Mouse (Mus musculus): ENCODE data around the gene Parva.
A peak's percentile ranks its signal among the peaks of the same experiment; 100 is the strongest.

Parva gene

GRCm38 (mm10) chr7:112472024-112472707 lies 44.9 kb downstream of the Parva start:
- DNase-seq (ENCODE audit: low read depth, low spot score): no peak

GRCm38 (mm10) chr7:112472708-112473281 lies 45.5 kb downstream of the Parva start:
- no peak for DNase-seq (ENCODE audit: low read depth, low spot score)

DNA sequence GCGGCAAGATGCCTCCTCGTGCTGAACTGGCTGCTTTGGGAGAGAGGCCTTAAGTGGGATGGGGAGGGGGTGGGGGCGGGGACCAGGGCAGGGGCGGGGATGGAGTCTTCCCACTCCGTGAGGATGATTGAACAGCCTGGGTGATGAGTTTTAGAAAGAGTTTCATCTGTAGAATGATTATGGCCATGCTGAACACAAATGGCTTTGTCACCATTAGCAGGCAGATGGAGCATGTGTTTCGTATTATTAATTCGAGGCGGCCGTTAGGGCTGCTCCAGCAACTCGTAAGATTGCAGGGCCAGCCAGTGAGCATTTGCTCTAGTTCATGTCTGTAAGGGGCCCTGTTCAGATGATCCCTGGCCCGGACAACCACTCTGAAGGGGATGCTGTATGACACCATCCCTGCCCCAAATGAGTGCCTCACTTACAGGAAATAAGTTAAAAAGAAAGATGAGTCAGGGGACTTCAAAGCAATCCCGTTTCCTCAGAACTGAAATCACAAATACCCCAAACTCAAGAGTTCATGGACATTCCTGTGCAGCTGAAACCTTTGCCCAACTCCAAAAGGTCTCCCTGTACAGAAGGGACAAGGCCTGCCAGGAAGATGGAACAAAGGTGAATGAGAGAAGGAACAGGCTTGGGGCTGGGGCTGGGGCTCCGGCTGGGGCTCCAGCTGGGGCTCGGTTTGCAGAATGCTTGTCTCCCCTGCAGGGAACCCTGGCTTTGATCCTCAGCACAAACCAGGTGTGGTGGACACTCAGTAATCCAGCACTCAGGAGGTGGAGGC lies 46.5 kb downstream of the Parva start:
- DNase-seq (ENCODE audit: low read depth, low spot score): no peak

DNA sequence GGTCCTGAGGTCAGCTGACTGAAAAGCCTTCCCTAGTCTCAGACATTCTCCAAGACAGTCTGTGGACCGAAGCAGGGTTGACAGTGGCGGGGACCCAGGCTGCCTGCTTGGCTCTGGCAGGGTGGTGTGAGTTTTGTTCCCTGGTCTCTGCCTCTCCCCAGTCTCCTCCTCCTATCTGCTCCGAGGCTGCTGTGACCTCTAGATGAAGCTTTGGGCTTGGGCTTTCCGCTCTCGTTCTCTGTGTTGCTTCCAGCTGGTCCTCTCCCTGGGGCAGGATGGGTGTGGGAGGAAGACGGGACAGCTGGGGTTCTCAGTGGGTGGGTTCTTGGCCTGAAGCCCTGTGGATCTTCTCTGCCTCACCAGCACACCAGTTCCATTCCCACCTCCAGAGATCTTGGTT lies 51.8 kb downstream of the Parva start:
- DNase-seq (ENCODE audit: low read depth, low spot score): peak; percentile 46

GRCm38 (mm10) chr7:112481031-112481430 lies 53.7 kb downstream of the Parva start:
- no peak for DNase-seq (ENCODE audit: low read depth, low spot score)

- no peak for DNase-seq (ENCODE audit: low read depth, low spot score)
Observed at GRCm38 (mm10) chr7:112482572-112482971, 55.3 kb downstream of the Parva start.

- no peak for DNase-seq (ENCODE audit: low read depth, low spot score)
Observed at GRCm38 (mm10) chr7:112483382-112483781, 56.1 kb downstream of the Parva start.

DNA sequence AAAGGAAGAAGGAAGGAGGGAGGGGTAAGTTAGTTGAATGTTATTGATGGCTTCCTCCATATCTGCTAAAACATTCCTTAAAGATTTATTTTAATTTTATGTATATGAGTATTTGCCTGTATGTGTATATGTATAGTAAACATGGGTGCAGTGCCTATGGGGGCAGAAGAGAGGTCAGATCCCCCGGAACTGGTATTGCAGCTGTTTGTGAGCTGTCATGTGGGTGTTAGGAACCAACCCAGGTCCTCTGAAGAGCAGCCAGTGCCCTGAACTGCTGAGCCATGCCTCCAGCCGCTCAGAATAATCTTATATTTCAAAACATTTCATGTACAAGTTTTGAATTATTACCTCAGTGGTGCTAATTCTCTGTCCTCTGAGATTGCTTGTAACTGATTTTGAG lies 63.5 kb downstream of the Parva start:
- no peak for DNase-seq (ENCODE audit: low read depth, low spot score)

DNA sequence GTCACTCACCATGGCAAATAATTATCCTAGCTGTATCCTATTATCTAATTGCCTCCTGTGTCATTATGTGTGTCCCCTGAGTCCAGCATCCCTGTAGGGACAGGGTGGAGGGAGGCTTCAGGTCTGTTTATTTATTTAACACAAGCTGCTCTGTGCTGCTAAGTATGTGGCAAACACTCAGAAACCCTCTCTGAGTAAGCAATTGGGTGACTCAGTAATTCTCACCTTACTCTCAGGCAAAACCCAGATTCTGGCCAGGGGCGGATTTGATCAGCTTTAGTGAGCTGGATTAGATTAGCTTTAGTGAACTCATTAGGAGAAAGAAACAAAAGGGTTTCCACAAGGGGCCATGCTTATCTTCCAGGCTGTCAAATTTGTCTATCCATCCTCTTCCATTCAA lies 64.4 kb downstream of the Parva start:
- no peak for DNase-seq (ENCODE audit: low read depth, low spot score)

DNA sequence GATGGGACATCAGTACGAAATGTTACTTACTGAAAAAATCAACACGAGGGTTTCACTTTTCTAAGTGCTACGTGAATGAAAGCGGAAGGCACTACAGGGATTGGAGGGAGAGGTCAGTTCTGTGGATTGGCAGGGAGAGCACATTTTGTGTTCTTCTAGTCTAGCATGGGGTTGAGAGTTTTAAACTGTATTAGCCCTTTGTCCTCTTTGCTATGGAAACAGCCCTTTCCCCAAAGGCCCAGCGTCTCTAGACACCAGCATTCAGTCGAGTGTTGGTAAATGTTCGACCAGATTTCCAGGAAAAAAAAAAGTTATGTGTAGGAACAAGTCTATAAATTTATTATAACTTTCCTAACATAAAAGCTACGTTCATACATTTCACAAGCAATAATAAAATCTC lies 68.6 kb downstream of the Parva start:
- no peak for DNase-seq (ENCODE audit: low read depth, low spot score)

DNA sequence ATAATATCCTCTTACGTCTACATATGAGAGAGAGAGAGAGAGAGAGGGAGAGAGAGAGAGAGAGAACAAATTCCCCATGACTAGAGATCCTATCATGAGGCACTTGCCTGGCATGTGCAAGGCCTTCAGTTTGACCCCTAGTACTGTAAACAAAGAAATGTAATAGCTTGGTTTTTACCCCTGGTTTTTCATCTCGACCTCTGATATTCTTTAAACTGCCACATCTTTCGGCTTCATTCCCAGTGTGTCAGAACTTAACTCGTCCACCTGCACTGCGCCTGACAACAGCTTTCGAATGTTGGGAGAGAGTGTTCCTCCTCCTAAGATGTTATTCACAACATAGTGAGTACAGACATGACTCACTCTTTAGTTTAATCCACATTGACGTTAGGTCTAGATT lies 69.6 kb downstream of the Parva start:
- DNase-seq (ENCODE audit: low read depth, low spot score): no peak

DNA sequence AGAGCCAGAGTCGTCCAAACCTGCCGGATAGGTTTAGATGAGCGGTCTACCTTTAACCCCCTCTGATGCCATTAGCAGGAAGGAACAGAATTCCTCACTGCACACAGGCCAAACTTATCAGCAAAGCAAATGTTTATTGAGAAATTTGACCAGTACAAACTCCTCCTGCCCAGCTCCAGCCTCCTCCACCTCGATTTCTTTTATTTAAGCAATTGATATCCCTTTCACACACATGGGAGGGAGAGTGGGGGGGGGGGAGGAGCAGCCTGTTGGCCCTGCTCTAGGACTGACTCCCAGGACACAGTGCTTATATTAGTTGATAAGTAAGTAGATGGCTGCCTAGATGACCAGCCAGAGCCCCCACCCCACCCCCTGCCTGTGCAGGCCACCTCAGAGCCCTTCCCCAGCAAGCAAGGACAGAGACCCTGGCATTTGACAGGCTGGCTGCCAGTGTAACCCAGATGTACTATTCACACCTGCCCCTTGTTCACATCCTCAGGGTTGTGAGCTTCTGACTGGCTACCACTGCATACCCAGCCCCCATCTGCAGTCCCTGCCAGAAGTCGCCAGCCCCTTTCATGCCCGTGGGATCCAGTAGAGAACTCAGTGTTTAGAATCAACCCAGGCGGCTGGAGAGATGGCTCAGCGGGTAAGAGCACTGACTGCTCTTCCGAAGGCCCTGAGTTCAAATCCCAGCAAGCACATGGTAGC lies 71.4 kb downstream of the Parva start:
- no peak for DNase-seq (ENCODE audit: low read depth, low spot score)

DNA sequence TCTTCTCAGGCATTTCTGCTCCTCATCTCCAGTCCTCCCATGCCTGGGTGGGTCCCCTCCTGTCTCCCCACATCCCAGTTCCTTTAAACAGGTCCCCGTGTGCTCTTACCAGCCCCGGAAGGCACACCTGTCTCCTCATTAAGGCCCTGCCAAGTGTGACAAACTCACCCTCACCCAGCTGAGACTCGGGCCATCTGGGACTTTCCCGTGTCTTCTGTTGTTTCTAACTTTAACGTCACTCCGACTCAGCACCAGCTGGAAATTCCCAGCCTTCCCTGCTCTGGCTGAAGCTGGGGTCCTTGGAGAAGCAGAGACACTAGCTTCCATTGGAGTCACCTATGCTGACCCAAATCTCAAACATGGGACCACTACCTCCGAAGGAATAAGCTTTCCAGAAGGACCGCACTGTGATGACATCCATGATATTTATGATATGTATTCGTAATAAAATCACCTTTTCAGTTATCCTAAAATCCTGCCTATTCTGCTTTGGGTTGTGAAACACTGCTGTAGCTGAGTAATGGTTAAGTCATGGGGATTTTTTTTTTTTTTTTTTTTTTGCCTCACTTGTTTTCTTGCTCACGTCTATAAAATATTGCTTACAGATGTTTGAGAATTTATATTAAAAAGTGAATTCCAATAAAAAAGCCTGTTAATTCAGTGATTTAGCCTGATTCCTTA lies 72.3 kb downstream of the Parva start:
- no peak for DNase-seq (ENCODE audit: low read depth, low spot score)

DNA sequence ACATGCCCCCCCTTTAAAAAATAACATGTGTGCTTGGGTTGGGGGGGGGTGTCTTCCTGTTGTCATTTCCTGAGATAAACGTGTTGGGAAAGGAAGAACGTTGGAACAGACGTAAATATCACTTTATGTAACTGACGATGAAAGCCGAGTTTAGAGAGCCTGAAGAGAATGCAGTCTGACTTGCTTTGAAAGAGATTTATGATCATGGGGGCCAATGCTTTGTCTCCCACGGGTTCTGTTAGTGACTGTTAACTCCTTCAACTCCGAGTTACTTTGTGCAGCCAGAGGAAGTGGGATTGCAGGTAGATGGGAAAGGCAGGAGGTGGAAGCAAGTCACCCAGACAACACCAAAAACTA lies 72.8 kb downstream of the Parva start:
- no peak for DNase-seq (ENCODE audit: low read depth, low spot score)

GRCm38 (mm10) chr7:112502050-112502809 lies 74.9 kb downstream of the Parva start:
- peak; percentile 83 for DNase-seq (ENCODE audit: low read depth, low spot score)

GRCm38 (mm10) chr7:112502845-112503244 lies 75.5 kb downstream of the Parva start:
- DNase-seq (ENCODE audit: low read depth, low spot score): peak; percentile 30

- no peak for DNase-seq (ENCODE audit: low read depth, low spot score)
Observed at GRCm38 (mm10) chr7:112503448-112503847, 76.1 kb downstream of the Parva start.

- no peak for DNase-seq (ENCODE audit: low read depth, low spot score)
Observed at GRCm38 (mm10) chr7:112503917-112504316, 76.6 kb downstream of the Parva start.

DNA sequence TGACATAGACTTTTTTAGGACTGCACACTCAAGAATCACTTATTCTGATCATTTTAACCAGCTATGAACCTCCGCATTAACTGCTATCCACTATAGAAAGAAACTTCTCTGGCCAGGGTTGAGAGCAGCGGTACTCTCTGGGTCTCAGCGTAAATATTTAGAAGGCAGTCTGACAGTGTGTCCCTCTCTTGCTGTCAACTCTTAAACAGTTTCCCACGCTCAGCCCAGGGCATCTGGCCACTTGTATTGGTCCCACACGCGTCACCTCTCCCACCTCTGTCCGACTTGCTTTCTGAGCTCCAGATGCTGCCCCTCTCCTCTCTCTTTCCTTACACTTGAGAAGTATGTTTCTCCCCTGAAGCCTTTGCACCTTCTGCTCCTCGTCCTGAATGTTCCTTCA lies 81.8 kb downstream of the Parva start:
- no peak for DNase-seq (ENCODE audit: low read depth, low spot score)

- no peak for DNase-seq (ENCODE audit: low read depth, low spot score)
Observed at GRCm38 (mm10) chr7:112510336-112511048, 83.2 kb downstream of the Parva start.

Data from R1 (cell line).